Mouse (Mus musculus) stomach, adult 2 months (tissue): ENCODE measurements around the gene Nlrc5. TPM values are rescaled to one million over a fixed set of nuclear protein-coding genes. Genes with fewer than 3 reads are reported as not detected.

Source experiments
- polyA plus RNA-seq: library from polyadenylated mRNA; depleted of rRNA; stranded (reverse); fragments of >200 nt; gene quantifications from 2 replicates; pipeline ENCODE4 v1.2.3, GENCODE M21; 2012; rRNA removed

The Nlrc5 gene
- 0.95 and 1.3 TPM in 2 replicates for polyA plus RNA-seq

DNA sequence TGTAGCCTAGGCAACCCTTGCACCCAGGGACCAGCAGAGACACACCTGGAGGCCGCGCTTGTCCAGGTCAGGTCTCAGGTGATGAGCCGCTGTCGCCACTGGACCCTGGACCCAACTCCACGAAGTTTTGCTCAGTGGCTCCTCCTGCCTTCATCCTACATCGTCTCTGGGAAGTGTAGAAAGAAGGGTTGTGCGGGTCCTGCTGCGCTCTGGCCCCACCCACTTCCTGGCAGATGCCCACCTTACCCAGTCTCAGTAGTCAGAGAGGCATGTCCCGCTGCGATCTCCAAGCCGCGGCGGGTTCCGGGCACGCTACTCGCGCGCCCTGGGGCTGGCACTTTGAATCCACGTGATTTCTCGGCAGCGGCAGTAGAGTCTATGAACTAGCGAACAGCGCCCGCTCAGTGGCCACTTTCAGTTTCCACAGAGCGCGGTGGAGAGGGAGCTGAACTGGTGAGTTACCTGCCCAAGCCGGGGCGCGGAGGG, at the start of gene Nlrc5:
Nlrc5 (plus strand) TSS at position 376 of the 486 bp plus-strand sequence.

DNA sequence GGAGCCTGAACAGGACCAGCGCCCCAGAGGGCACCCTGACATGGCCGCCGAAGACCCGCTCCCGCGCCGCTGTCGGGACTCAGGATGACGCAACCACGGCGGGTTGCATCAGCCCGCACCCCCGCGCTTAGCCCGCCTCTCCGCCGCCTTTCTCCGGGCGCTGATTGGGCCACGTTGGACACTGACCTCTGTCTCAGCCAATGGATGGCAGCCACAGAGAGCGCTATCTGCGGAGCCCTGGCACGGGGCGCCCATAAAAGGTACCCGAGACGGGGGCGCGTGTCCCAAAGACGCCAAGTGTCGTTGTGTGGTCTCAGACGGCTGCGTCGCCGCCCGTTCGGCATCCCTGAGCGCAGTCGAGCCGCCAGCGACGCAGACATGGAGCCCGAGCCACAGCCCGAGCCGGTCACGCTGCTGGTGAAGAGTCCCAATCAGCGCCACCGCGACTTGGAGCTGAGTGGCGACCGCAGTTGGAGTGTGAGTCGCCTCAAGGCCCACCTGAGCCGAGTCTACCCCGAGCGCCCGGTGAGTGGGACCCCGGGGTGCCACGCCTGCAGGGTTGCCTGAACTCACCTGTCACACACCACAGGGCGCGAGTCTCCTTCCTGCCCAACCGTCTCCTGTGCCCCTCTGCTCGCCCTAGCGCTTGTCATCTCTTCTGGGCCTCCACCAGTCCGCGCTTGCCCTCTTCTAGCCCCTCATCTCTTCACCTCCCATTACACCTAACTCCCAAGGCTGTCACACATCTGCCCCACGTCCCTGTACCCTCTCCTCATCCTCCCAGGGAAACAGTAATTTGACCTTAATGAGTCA, 47.7 kb upstream of the Nlrc5 start, which contains the start of gene Herpud1:
Herpud1 (plus strand) TSS at position 225 of the 813 bp plus-strand sequence.

DNA sequence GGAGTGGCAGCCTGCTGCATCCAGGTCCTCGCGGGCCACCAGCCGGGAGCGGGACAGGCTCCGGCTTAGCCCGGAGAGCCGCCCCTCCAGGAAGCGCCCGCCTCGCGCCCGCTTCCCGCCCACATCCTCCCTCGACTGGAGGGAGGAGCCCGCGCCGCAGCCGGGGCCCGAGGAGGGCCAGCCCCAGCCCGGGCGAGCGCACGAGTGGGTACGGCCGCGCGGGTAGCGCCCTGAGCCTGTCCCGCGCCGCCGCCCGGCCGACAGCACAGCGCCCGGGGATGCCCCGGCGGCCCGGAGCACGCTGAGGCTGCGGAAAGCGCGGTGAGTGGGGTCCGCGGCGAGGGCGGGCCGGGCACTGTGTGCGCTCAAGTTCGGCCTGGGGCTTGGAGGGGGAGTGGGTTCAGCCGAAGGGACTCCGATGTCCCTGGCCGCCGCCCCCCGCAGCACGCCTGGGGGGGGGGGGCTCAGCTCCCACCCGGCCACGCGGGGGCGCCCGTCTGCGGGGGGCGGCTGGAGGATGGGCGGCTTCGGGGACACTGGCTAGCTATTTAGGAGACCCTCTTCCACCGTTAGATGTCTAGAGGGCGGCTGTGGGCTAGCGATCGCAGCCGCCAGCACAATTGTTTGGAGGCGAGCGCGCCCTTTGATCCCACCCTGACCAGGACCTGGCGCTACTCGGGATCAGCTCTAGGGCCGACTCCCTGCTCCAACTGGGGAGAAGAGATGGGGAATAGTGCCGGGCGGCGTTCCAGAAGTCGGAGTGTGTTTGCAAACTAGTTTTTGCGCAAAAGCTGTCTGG, 98.9 kb downstream of the Nlrc5 start, which contains the start of gene Cpne2:
Cpne2 (plus strand) TSS at position 118 of the 799 bp plus-strand sequence.

Other genes starting within 250 kb of the Nlrc5 start
- 3.2 and 4.9 TPM in 2 replicates for gene Nup93, start 219.8 kb upstream of the Nlrc5 start, polyA plus RNA-seq
- gene Slc12a3, start 105.2 kb upstream of the Nlrc5 start, polyA plus RNA-seq, result 0.11 and 0.13 TPM in 2 replicates
- gene Herpud1, start 47.9 kb upstream of the Nlrc5 start, polyA plus RNA-seq, result 178 and 375 TPM in 2 replicates
- 24.1 and 26.1 TPM in 2 replicates for gene Cpne2, start 98.6 kb downstream of the Nlrc5 start, polyA plus RNA-seq
- gene Rspry1, start 167.6 kb downstream of the Nlrc5 start, polyA plus RNA-seq, result 1.0 and 1.4 TPM in 2 replicates
- gene Fam192a, start 167.6 kb downstream of the Nlrc5 start, polyA plus RNA-seq, result 12.1 and 14.8 TPM in 2 replicates
- gene Arl2bp, start 232.2 kb downstream of the Nlrc5 start, polyA plus RNA-seq, result 39.1 and 45.9 TPM in 2 replicates